9 mouse cellular contexts compared by ENCODE assay signal in genomic region chr3:84615050-84615855, GRCm38 (mm10). TPM values are rescaled to one million over a fixed set of nuclear protein-coding genes. Genes with fewer than 3 reads are reported as not detected.
DNase-seq lines count a peak whose midpoint lies in the region; ATAC-seq and TF ChIP-seq lines count a peak whose summit lies in the region.
"Had no signal": no experiment of that assay in that cellular context is flagged by ENCODE, and none has a peak within 500 bp of the region (broad histone marks: within the 10 kb centered on the region; RNA-seq: fewer than 3 reads in every experiment).

No protein-coding gene starts in this region.

- ATAC-seq in limb, embryonic 14.5 days (ENCODE audit: low FRiP score, low read depth) = no peak
- ATAC-seq in activated CD4-positive, CD25-positive, alpha-beta regulatory T cell, adult 4 months = peak; percentile 57
- ATAC-seq in heart, embryonic 16.5 days (replicated peaks; ENCODE audit: extremely low read depth, insufficient read depth, low FRiP score) = peak; percentile 41; the same call in 1 of the 2 replicates

- no peaks in the 10 kb centered on the region for H3K27me3 ChIP-seq in limb, embryonic 14.5 days (ENCODE audit: control insufficient read depth, insufficient read depth, low read length)
- no peaks in the 10 kb centered on the region for H3K27me3 ChIP-seq in limb, embryonic 10.5 days (ENCODE audit: low read depth, poor library complexity, severe bottlenecking)
- H3K27me3 ChIP-seq in heart, embryonic 16.5 days (ENCODE audit: control insufficient read depth, insufficient read depth, low read length) = no peaks in the 10 kb centered on the region
- H3K27me3 ChIP-seq: neural tube, embryonic 12.5 days had no signal

- H3K27ac ChIP-seq in limb, embryonic 14.5 days (replicated peaks; ENCODE audit: low read depth, low read length) = no peak overlapping the region
- H3K27ac ChIP-seq in limb, embryonic 10.5 days = no peak overlapping the region
- H3K27ac ChIP-seq in heart, embryonic 16.5 days (ENCODE audit: low read length) = no peak overlapping the region
- H3K27ac ChIP-seq: neural tube, embryonic 12.5 days had no signal

- H3K4me2 ChIP-seq in limb, embryonic 14.5 days (replicated peaks; ENCODE audit: low read depth, low read length, severe bottlenecking) = no peak overlapping the region
- no peak overlapping the region for H3K4me2 ChIP-seq in heart, embryonic 16.5 days (ENCODE audit: low read depth, low read length)
- H3K4me2 ChIP-seq: neural tube, embryonic 12.5 days had no signal

- no peaks in the 10 kb centered on the region for H3K4me1 ChIP-seq in limb, embryonic 14.5 days (ENCODE audit: control insufficient read depth, insufficient read depth, low read length)
- H3K4me1 ChIP-seq in limb, embryonic 10.5 days = no peaks in the 10 kb centered on the region
- H3K4me1 ChIP-seq in heart, embryonic 16.5 days (ENCODE audit: control insufficient read depth, insufficient read depth, low read length) = peaks cover 5% of the 10 kb centered on the region; the same call in 1 of the 2 replicates
- H3K4me1 ChIP-seq: neural tube, embryonic 12.5 days had no signal

- peak; percentile 40 for DNase-seq in adrenal gland, postnatal 14 days
- DNase-seq in adrenal gland, postnatal 4 days (ENCODE audit: low spot score in 2 of 2) = no peak
- DNase-seq in limb, embryonic 14.5 days (ENCODE audit: low spot score) = peak; percentile 71
- no peak for DNase-seq in limb, embryonic 10.5 days (ENCODE audit: low spot score)
- DNase-seq in lung, postnatal 14 days = peak; percentile 24
- no peak for DNase-seq in testis, postnatal 10 days (ENCODE audit: low spot score)

- H3K4me3 ChIP-seq in limb, embryonic 14.5 days (replicated peaks; ENCODE audit: low read length) = no peak overlapping the region
- no peak overlapping the region for H3K4me3 ChIP-seq in limb, embryonic 10.5 days
- H3K4me3 ChIP-seq in heart, embryonic 16.5 days (ENCODE audit: low read length) = no peak overlapping the region
- H3K4me3 ChIP-seq: neural tube, embryonic 12.5 days had no signal

- WGBS in limb, embryonic 14.5 days = 22% methylated on average over 5 of the region's 5 CpGs
- WGBS in limb, embryonic 10.5 days = 24% methylated on average over 5 of the region's 5 CpGs
- WGBS in heart, embryonic 16.5 days = 21% methylated on average over 5 of the region's 5 CpGs

- H3K9me3 ChIP-seq in limb, embryonic 14.5 days (ENCODE audit: control insufficient read depth, low read length) = no peaks in the 10 kb centered on the region
- no peaks in the 10 kb centered on the region for H3K9me3 ChIP-seq in limb, embryonic 10.5 days (replicated peaks)
- H3K9me3 ChIP-seq in heart, embryonic 16.5 days (replicated peaks; ENCODE audit: control insufficient read depth, low read length) = no peaks in the 10 kb centered on the region
- H3K9me3 ChIP-seq: neural tube, embryonic 12.5 days had no signal

- no peak overlapping the region for H3K9ac ChIP-seq in limb, embryonic 14.5 days (ENCODE audit: low read depth, low read length, severe bottlenecking)
- no peak overlapping the region for H3K9ac ChIP-seq in heart, embryonic 16.5 days (ENCODE audit: low read length)
- H3K9ac ChIP-seq: neural tube, embryonic 12.5 days had no signal

- no peak for TF ChIP-seq POLR2A in limb, embryonic 14.5 days (IDR thresholded peaks at IDR 0.05; ENCODE audit: borderline replicate concordance, extremely low read depth, insufficient read depth, insufficient read length)

- no peaks in the 10 kb centered on the region for H3K36me3 ChIP-seq in limb, embryonic 14.5 days (ENCODE audit: control insufficient read depth, insufficient read depth, low read length)
- no peaks in the 10 kb centered on the region for H3K36me3 ChIP-seq in limb, embryonic 10.5 days
- no peaks in the 10 kb centered on the region for H3K36me3 ChIP-seq in heart, embryonic 16.5 days (ENCODE audit: control insufficient read depth, insufficient read depth)
- H3K36me3 ChIP-seq: neural tube, embryonic 12.5 days had no signal

RNA-seq across cellular contexts. Expression of gene Tigd4, which starts 21.9 kb away (rescaled TPM):
- total RNA-seq in adrenal gland, postnatal 14 days (2021) = 0.11 TPM in 1 of 2 replicates, not detected in the other
- 1 to 10 TPM in 1 of 2 experiments, under 1 TPM in 1; 0.28 to 2.8 TPM for total RNA-seq in adrenal gland, postnatal 4 days (2021)
- 0.88 and 1.1 TPM in 2 replicates for polyA plus RNA-seq in limb, embryonic 14.5 days (2012; rRNA removed)
- polyA plus RNA-seq in limb, embryonic 14.5 days (2014; fragmentation: Nextera tagmentation; extraction: Ambion mirVana) = 1.2 and 1.3 TPM in 2 replicates
- polyA plus RNA-seq in limb, embryonic 10.5 days (2016; fragmentation: Nextera tagmentation; extraction: Ambion mirVana) = not detected in 2 replicates
- not detected for polyA plus RNA-seq in activated CD4-positive, CD25-positive, alpha-beta regulatory T cell, adult 4 months (2017; shearing (Covaris generic))
- 0.36 and 0.37 TPM in 2 replicates for polyA plus RNA-seq in heart, embryonic 16.5 days (2015; fragmentation: Nextera tagmentation; extraction: Ambion mirVana)

RNA-seq across cellular contexts. Expression of gene Arfip1, which starts 32.8 kb away (rescaled TPM):
- 47.2 and 47.6 TPM in 2 replicates for total RNA-seq in adrenal gland, postnatal 14 days (2021)
- 10 to 100 TPM; 60.6 to 61.2 TPM for total RNA-seq in adrenal gland, postnatal 4 days (2021)
- polyA plus RNA-seq in limb, embryonic 14.5 days (2012; rRNA removed) = 25.2 and 30.2 TPM in 2 replicates
- 50.0 and 56.9 TPM in 2 replicates for polyA plus RNA-seq in limb, embryonic 14.5 days (2014; fragmentation: Nextera tagmentation; extraction: Ambion mirVana)
- 25.6 and 30.3 TPM in 2 replicates for polyA plus RNA-seq in limb, embryonic 10.5 days (2016; fragmentation: Nextera tagmentation; extraction: Ambion mirVana)
- polyA plus RNA-seq in activated CD4-positive, CD25-positive, alpha-beta regulatory T cell, adult 4 months (2017; shearing (Covaris generic)) = 10 to 100 TPM; 39.7 to 49.0 TPM
- polyA plus RNA-seq in heart, embryonic 16.5 days (2015; fragmentation: Nextera tagmentation; extraction: Ambion mirVana) = 49.7 and 54.9 TPM in 2 replicates

RNA-seq across cellular contexts. Expression of gene Tmem154, which starts 50.7 kb away (rescaled TPM):
- total RNA-seq in adrenal gland, postnatal 14 days (2021) = 4.0 and 4.6 TPM in 2 replicates
- total RNA-seq in adrenal gland, postnatal 4 days (2021) = 1 to 10 TPM; 4.1 to 5.0 TPM
- polyA plus RNA-seq in limb, embryonic 14.5 days (2012; rRNA removed) = 3.2 and 4.2 TPM in 2 replicates
- polyA plus RNA-seq in limb, embryonic 14.5 days (2014; fragmentation: Nextera tagmentation; extraction: Ambion mirVana) = 6.8 and 9.0 TPM in 2 replicates
- polyA plus RNA-seq in limb, embryonic 10.5 days (2016; fragmentation: Nextera tagmentation; extraction: Ambion mirVana) = 0.28 and 0.41 TPM in 2 replicates
- polyA plus RNA-seq in activated CD4-positive, CD25-positive, alpha-beta regulatory T cell, adult 4 months (2017; shearing (Covaris generic)) = 100 to 1,000 TPM; 124 to 153 TPM
- polyA plus RNA-seq in heart, embryonic 16.5 days (2015; fragmentation: Nextera tagmentation; extraction: Ambion mirVana) = 2.0 and 3.1 TPM in 2 replicates

Comparison
In these comparisons a context has a peak if more than half of its experiments do, and no peak if none do; other contexts are left out.
1. DNase-seq: peak in adrenal gland, postnatal 14 days (single experiment), limb, embryonic 14.5 days (single experiment) and lung, postnatal 14 days (single experiment); none in adrenal gland, postnatal 4 days (0 of 2), limb, embryonic 10.5 days (single experiment) and testis, postnatal 10 days (single experiment).
2. RNA of gene Tmem154, which starts 50.7 kb away (polyA plus RNA-seq): 124 to 153 TPM in activated CD4-positive, CD25-positive, alpha-beta regulatory T cell, adult 4 months; 3.2 to 9.0 TPM in limb, embryonic 14.5 days, 2.0 to 3.1 TPM in heart, embryonic 16.5 days and 0.28 to 0.41 TPM in limb, embryonic 10.5 days; every median in the first group is over 10 times any median in the second.